Mouse (Mus musculus): Measurements from ENCODE around the gene Rreb1. TPM values are rescaled to one million over a fixed set of nuclear protein-coding genes. Genes with fewer than 3 reads are reported as not detected.

Rreb1 gene
- total and polyA plus RNA-seq, 2 experiments: 9.0 to 12.4 TPM

GRCm38 (mm10) chr13:37742248-37742647 is 36.0 kb upstream of the Rreb1 start:
- Histone ChIP-seq H3K4me1 (ENCODE audit: control insufficient read depth, insufficient read depth, low read length) (peaks cover 2% of the 10 kb centered on the region; the same call in 1 of the 2 replicates), H3K79me2 (ENCODE audit: control insufficient read depth, insufficient read depth, low read length) (no peaks in the 10 kb centered on the region), H3K4me3 (ENCODE audit: insufficient read depth, low read depth, low read length) (no peak overlapping the region), H3K27me3 (ENCODE audit: control insufficient read depth, insufficient read depth, low read length) (no peaks in the 10 kb centered on the region), H3K36me3 (ENCODE audit: control insufficient read depth, insufficient read depth, low read length) (no peaks in the 10 kb centered on the region), H3K9ac (ENCODE audit: low read depth, low read length) (no peak overlapping the region), H3K27ac (replicated peaks; ENCODE audit: insufficient read depth, low read depth, low read length) (no peak overlapping the region)
- no peak for DNase-seq (ENCODE audit: extremely low read depth, low read depth, low spot score)
- WGBS: 73% methylated on average over 4 of the region's 4 CpGs
- no peak for TF ChIP-seq CTCF (IDR thresholded peaks at IDR 0.05; ENCODE audit: low read depth, low read length)
- TF ChIP-seq POLR2A (IDR thresholded peaks at IDR 0.05; ENCODE audit: extremely low read depth, insufficient read depth, low read length): no peak

DNA sequence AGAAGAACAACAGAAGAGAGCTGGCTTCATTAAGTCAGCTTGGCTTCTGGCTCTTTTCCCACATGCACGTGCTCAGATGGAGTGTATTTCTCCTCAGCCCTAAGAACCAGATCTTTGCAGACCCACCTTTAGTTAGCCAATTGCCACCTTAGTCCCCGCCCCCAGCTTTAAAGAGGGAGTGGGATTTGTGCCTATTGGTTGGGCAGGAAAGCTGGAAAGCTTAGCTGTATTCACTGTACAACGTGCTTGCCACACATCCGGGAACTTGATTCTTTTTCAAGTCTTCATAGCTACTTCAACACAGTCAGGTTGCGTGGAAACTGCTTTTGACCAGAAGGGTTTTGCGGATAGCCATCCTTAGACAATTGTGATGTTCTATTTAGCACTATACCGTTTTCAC is 30.7 kb upstream of the Rreb1 start:
- no peak for DNase-seq (ENCODE audit: extremely low read depth, low read depth, low spot score)
- Histone ChIP-seq H3K4me1 (ENCODE audit: control insufficient read depth, insufficient read depth, low read length) (no peaks in the 10 kb centered on the region), H3K9ac (ENCODE audit: low read depth, low read length) (no peak overlapping the region), H3K79me2 (ENCODE audit: control insufficient read depth, insufficient read depth, low read length) (no peaks in the 10 kb centered on the region), H3K27ac (replicated peaks; ENCODE audit: insufficient read depth, low read depth, low read length) (no peak overlapping the region), H3K27me3 (ENCODE audit: control insufficient read depth, insufficient read depth, low read length) (no peaks in the 10 kb centered on the region), H3K36me3 (ENCODE audit: control insufficient read depth, insufficient read depth, low read length) (no peaks in the 10 kb centered on the region), H3K4me3 (ENCODE audit: insufficient read depth, low read depth, low read length) (no peak overlapping the region)
- 91% methylated on average over 7 of the region's 7 CpGs for WGBS
- no peak for TF ChIP-seq POLR2A (IDR thresholded peaks at IDR 0.05; ENCODE audit: extremely low read depth, insufficient read depth, low read length)
- TF ChIP-seq CTCF (IDR thresholded peaks at IDR 0.05; ENCODE audit: low read depth, low read length): no peak

- H3K4me3 ChIP-seq (ENCODE audit: insufficient read depth, low read depth, low read length): no peak overlapping the region
- no peak for TF ChIP-seq CTCF (IDR thresholded peaks at IDR 0.05; ENCODE audit: low read depth, low read length)
- no peak overlapping the region for H3K27ac ChIP-seq (replicated peaks; ENCODE audit: insufficient read depth, low read depth, low read length)
- WGBS: 77% methylated on average over 3 of the region's 3 CpGs
- no peaks in the 10 kb centered on the region for H3K79me2 ChIP-seq (ENCODE audit: control insufficient read depth, insufficient read depth, low read length)
- no peak for DNase-seq (ENCODE audit: extremely low read depth, low read depth, low spot score)
- no peak overlapping the region for H3K9ac ChIP-seq (ENCODE audit: low read depth, low read length)
- no peaks in the 10 kb centered on the region for H3K27me3 ChIP-seq (ENCODE audit: control insufficient read depth, insufficient read depth, low read length)
- no peaks in the 10 kb centered on the region for H3K4me1 ChIP-seq (ENCODE audit: control insufficient read depth, insufficient read depth, low read length)
- no peaks in the 10 kb centered on the region for H3K36me3 ChIP-seq (ENCODE audit: control insufficient read depth, insufficient read depth, low read length)
Observed at GRCm38 (mm10) chr13:37749485-37749884, 28.7 kb upstream of the Rreb1 start.

GRCm38 (mm10) chr13:37751154-37751950 is 26.8 kb upstream of the Rreb1 start:
- no peak for DNase-seq (ENCODE audit: extremely low read depth, low read depth, low spot score)
- 67% methylated on average over 9 of the region's 9 CpGs for WGBS
- H3K79me2 ChIP-seq (ENCODE audit: control insufficient read depth, insufficient read depth, low read length): no peaks in the 10 kb centered on the region

GRCm38 (mm10) chr13:37759341-37760012 is 18.7 kb upstream of the Rreb1 start:
- Histone ChIP-seq H3K27ac (replicated peaks; ENCODE audit: insufficient read depth, low read depth, low read length) (no peak overlapping the region), H3K27me3 (ENCODE audit: control insufficient read depth, insufficient read depth, low read length) (no peaks in the 10 kb centered on the region), H3K9ac (ENCODE audit: low read depth, low read length) (no peak overlapping the region), H3K36me3 (ENCODE audit: control insufficient read depth, insufficient read depth, low read length) (no peaks in the 10 kb centered on the region), H3K79me2 (ENCODE audit: control insufficient read depth, insufficient read depth, low read length) (no peaks in the 10 kb centered on the region), H3K4me3 (ENCODE audit: insufficient read depth, low read depth, low read length) (no peak overlapping the region), H3K4me1 (ENCODE audit: control insufficient read depth, insufficient read depth, low read length) (peaks cover 9% of the 10 kb centered on the region; the same call in 1 of the 2 replicates)
- TF ChIP-seq POLR2A (IDR thresholded peaks at IDR 0.05; ENCODE audit: extremely low read depth, insufficient read depth, low read length): no peak
- no peak for TF ChIP-seq CTCF (IDR thresholded peaks at IDR 0.05; ENCODE audit: low read depth, low read length)
- DNase-seq (ENCODE audit: extremely low read depth, low read depth, low spot score): no peak
- 85% methylated on average over 10 of the region's 10 CpGs for WGBS

More at GRCm38 (mm10) chr13:37751154-37751950, 26.8 kb upstream of the Rreb1 start:
- Histone ChIP-seq H3K4me3 (ENCODE audit: insufficient read depth, low read depth, low read length) (no peak overlapping the region), H3K36me3 (ENCODE audit: control insufficient read depth, insufficient read depth, low read length) (no peaks in the 10 kb centered on the region), H3K27ac (replicated peaks; ENCODE audit: insufficient read depth, low read depth, low read length) (no peak overlapping the region), H3K27me3 (ENCODE audit: control insufficient read depth, insufficient read depth, low read length) (no peaks in the 10 kb centered on the region), H3K9ac (ENCODE audit: low read depth, low read length) (no peak overlapping the region), H3K4me1 (ENCODE audit: control insufficient read depth, insufficient read depth, low read length) (no peaks in the 10 kb centered on the region)
- TF ChIP-seq POLR2A (IDR thresholded peaks at IDR 0.05; ENCODE audit: extremely low read depth, insufficient read depth, low read length): no peak
- TF ChIP-seq CTCF (IDR thresholded peaks at IDR 0.05; ENCODE audit: low read depth, low read length): no peak

DNA sequence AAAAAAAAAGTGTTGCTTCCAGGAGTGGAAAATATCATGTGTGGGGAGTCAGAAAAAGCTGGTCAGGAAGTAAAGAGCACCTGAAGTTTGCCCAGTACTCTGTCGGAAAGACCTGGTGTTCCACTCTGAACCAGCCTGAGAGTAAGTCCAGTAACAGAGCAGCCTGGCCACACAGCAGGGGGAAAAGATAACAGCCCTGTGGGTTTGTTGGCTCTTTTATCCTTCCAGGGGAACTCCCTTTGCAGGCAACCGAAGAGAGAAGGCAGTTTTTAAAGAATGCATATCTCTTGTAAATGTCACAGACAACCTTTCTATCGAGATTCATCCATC is 18.2 kb upstream of the Rreb1 start:
- no peak for TF ChIP-seq CTCF (IDR thresholded peaks at IDR 0.05; ENCODE audit: low read depth, low read length)
- no peak for TF ChIP-seq POLR2A (IDR thresholded peaks at IDR 0.05; ENCODE audit: extremely low read depth, insufficient read depth, low read length)
- DNase-seq (ENCODE audit: extremely low read depth, low read depth, low spot score): no peak
- 68% methylated on average over 3 of the region's 3 CpGs for WGBS

More for the DNA sequence above, 18.2 kb upstream of the Rreb1 start:
- no peaks in the 10 kb centered on the region for H3K79me2 ChIP-seq (ENCODE audit: control insufficient read depth, insufficient read depth, low read length)
- no peak overlapping the region for H3K27ac ChIP-seq (replicated peaks; ENCODE audit: insufficient read depth, low read depth, low read length)
- peaks cover 9% of the 10 kb centered on the region; the same call in 1 of the 2 replicates for H3K4me1 ChIP-seq (ENCODE audit: control insufficient read depth, insufficient read depth, low read length)
- no peaks in the 10 kb centered on the region for H3K27me3 ChIP-seq (ENCODE audit: control insufficient read depth, insufficient read depth, low read length)
- no peak overlapping the region for H3K9ac ChIP-seq (ENCODE audit: low read depth, low read length)
- no peak overlapping the region for H3K4me3 ChIP-seq (ENCODE audit: insufficient read depth, low read depth, low read length)
- H3K36me3 ChIP-seq (ENCODE audit: control insufficient read depth, insufficient read depth, low read length): no peaks in the 10 kb centered on the region

Data from liver, adult 2 months (tissue).